Mouse (Mus musculus) lung, adult 2 months (tissue): Measurements from ENCODE around the gene Ccl6.

Experiments
- CTCF ChIP-seq: fragments of 200-500 bp; IDR thresholded peaks from 2 replicates; pipeline ENCODE4 v1.5.1; 2011; ENCODE audit warnings: mild to moderate bottlenecking, low read length, control low read depth; ENCODE audit not compliant: insufficient read depth
- POLR2A ChIP-seq: fragments of 200-500 bp; IDR thresholded peaks from 2 replicates; pipeline ENCODE4 v1.6.1; 2011; ENCODE audit warnings: low read depth, mild to moderate bottlenecking, control low read depth, low read length, borderline replicate concordance; ENCODE audit errors: extremely low read depth

GRCm38 (mm10) chr11:83598207-83598837 is 5.4 kb upstream of the Ccl6 start:
- TF ChIP-seq CTCF = no peak
- no peak for TF ChIP-seq POLR2A
